Mouse (Mus musculus): ENCODE data around the gene Tanc1. TPM values are rescaled to one million over a fixed set of nuclear protein-coding genes. Genes with fewer than 3 reads are reported as not detected.

Tanc1 gene
- polyA plus RNA-seq, 2 experiments = 1.1 to 1.3 TPM

DNA sequence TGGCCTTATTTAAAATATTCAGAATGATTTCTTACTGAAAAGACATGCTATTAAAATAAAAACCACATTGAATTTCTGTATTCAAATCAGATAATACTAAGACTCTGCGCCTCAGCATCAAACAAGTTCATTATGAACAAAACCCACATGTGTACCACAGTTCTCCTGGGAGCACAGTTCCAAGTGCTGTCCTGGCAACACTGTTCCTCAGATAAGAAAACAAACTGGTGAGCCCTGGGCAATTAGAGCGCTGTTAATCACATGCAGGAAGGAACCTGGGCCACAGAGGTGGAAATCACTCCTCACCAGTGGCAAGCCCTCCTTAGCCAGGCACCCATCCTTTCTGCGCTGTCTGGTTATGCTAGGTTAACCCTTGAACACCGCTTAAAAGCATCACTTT is 265.5 kb downstream of the Tanc1 start:
- TF ChIP-seq CTCF (IDR thresholded peaks at IDR 0.05; ENCODE audit: low read depth) (no peak), EP300 (IDR thresholded peaks at IDR 0.05; ENCODE audit: low read depth) (no peak)

DNA sequence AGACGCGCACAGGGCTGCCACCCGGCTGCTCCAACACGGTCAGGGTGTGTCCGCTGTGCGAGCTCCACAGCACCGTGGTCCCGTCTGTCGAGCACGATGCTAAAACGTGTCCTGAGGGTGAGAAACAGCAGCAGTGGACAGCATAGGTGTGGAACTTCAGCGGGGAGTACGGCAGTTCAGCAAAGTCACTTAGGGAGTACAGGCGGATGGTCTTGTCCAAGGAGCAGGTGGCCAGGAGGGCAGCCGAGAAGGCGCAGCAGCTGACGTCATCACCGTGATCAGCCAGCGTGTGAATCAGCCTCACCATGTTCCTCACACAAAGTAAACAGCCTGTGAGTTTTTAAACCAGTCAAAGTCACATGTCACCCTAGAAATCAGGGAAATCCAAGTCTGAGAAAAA is 266.4 kb downstream of the Tanc1 start:
- TF ChIP-seq EP300 (IDR thresholded peaks at IDR 0.05; ENCODE audit: low read depth) = no peak
- TF ChIP-seq CTCF (IDR thresholded peaks at IDR 0.05; ENCODE audit: low read depth) = no peak
- no peak overlapping the region for H3K9ac ChIP-seq (replicated peaks)
- no peak for DNase-seq (ENCODE audit: low read depth in 3 of 3, low spot score in 3 of 3)
- H3K4me2 ChIP-seq (ENCODE audit: low read depth) = no peak overlapping the region
- H3K4me3 ChIP-seq (ENCODE audit: insufficient read depth in 1 of 2, low read depth in 2 of 2, low read length in 2 of 2) = no peak overlapping the region
- no peaks in the 10 kb centered on the region for H3K27me3 ChIP-seq (ENCODE audit: control insufficient read depth, insufficient read depth, low read length)
- no peaks in the 10 kb centered on the region for H3K36me3 ChIP-seq (replicated peaks; ENCODE audit: control insufficient read depth, insufficient read depth, low read depth)
- H3K9me3 ChIP-seq (ENCODE audit: control insufficient read depth, low read length) = no peaks in the 10 kb centered on the region
- WGBS (ENCODE audit: insufficient replicate concordance) = 83% methylated on average over 19 of the region's 19 CpGs
- no peak overlapping the region for H3K27ac ChIP-seq
- peaks cover 7 to 8% of the 10 kb centered on the region in 2 experiments for H3K4me1 ChIP-seq (replicated peaks; ENCODE audit: control insufficient read depth in 2 of 2, insufficient read depth in 2 of 2, low read length in 1 of 2)
- ATAC-seq (ENCODE audit: insufficient read depth) = no peak

More for the DNA sequence above, 265.5 kb downstream of the Tanc1 start:
- peaks cover 4 to 5% of the 10 kb centered on the region in 2 experiments; a peak in 3 of 4 replicates for H3K4me1 ChIP-seq (replicated peaks; ENCODE audit: control insufficient read depth in 2 of 2, insufficient read depth in 2 of 2, low read length in 1 of 2)
- no peak overlapping the region for H3K4me3 ChIP-seq (ENCODE audit: insufficient read depth in 1 of 2, low read depth in 2 of 2, low read length in 2 of 2)
- ATAC-seq (ENCODE audit: insufficient read depth) = no peak
- H3K36me3 ChIP-seq (replicated peaks; ENCODE audit: control insufficient read depth, insufficient read depth, low read depth) = no peaks in the 10 kb centered on the region
- no peaks in the 10 kb centered on the region for H3K9me3 ChIP-seq (ENCODE audit: control insufficient read depth, low read length)
- H3K4me2 ChIP-seq (ENCODE audit: low read depth) = no peak overlapping the region
- no peaks in the 10 kb centered on the region for H3K27me3 ChIP-seq (ENCODE audit: control insufficient read depth, insufficient read depth, low read length)
- DNase-seq (ENCODE audit: low read depth in 3 of 3, low spot score in 3 of 3) = no peak
- no peak overlapping the region for H3K27ac ChIP-seq
- 66% methylated on average over 4 of the region's 4 CpGs for whole genome bisulfite sequencing (ENCODE audit: insufficient replicate concordance)
- no peak overlapping the region for H3K9ac ChIP-seq (replicated peaks)

DNA sequence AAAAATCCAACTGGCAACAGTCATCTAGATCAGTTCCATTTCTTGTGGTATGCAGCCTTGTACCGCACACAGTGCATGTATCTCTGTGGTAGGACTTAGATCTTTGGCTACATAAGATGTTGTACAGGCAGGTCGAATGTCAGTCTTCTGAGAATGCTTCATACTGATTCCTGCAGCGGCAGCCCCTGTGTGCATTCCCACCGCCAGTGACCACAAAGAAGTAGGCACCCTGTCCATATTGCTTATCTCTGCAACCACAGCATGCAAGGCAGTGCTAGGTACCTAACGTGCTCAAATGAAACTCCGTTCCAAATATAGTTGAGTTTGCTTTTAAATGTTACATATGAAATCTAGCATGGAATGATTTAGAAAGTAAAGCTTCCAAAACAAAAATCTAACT is 269.6 kb downstream of the Tanc1 start:
- 13% methylated on average over 6 of the region's 6 CpGs for WGBS (ENCODE audit: insufficient replicate concordance)
- 0 out of 2 replicates have a peak overlapping the region, but pooled peaks have one; percentile 25 for H3K27ac ChIP-seq
- peak in 1 of 3 experiments; percentile 7 for DNase-seq (ENCODE audit: low read depth in 3 of 3, low spot score in 3 of 3)

DNA sequence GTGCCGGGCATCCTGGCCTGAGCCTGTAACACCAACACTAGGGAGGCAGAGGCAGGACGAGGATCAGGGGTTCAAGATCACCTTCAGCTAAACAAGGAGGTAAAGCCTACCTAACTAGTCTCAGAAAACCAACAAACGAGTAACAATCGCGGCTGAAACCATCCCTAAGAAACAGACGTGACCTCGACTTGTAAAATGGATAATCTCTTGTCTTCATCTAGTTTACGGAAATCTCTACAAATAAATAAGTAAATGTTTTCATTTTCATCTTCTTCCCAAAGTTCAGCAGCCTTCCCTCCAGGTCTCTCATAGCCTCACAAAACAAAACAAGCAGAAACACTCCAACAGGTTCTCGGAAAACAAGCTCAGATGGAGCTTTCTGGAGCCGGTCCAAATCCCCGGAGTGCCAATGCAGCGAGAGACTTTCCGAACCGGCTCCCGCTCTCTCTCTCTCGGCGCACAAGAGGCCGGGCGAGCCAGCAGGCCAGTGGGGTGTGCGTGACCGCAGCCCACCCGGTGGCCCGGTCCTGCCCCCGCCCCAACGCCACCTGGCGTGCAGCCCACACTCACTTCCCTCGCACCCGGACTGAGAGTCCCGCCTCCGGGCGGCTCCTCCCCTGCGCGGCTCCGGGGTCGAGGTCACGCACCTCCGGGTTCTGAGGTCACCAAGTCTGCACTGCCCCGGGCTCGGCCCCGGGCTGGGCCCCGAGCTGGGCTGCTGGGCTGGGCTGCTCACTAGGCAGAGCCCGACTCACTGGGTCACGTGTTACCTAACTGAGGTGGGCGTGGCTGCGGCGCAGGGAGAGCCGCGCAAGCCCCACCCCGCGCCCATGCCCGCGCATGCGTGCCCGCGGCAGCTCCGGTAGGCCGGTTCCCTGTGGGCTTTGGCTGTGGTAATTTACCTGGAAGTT is 270.2 kb downstream of the Tanc1 start, which contains the start of gene Wdsub1:
Gene Wdsub1 (minus strand): TSS at position 761 of the 911 bp plus-strand sequence.
- peak within 1 kb of the TSS; percentile 46 for H3K27ac ChIP-seq
- DNase-seq (ENCODE audit: low read depth in 3 of 3, low spot score in 3 of 3) = peak; percentile 84 to 89 (median 87)
- peak within 1 kb of the TSS; percentile 77 for H3K9ac ChIP-seq (replicated peaks)
- TF ChIP-seq CTCF (IDR thresholded peaks at IDR 0.05; ENCODE audit: low read depth) (peak; percentile 42), EP300 (IDR thresholded peaks at IDR 0.05; ENCODE audit: low read depth) (no peak)
- H3K4me2 ChIP-seq (ENCODE audit: low read depth) = peak within 1 kb of the TSS; percentile 84
- H3K9me3 ChIP-seq (ENCODE audit: control insufficient read depth, low read length) = no peaks in the 10 kb centered on the region
- peak; percentile 94 for ATAC-seq (ENCODE audit: insufficient read depth)
- no peaks in the 10 kb centered on the region for H3K27me3 ChIP-seq (ENCODE audit: control insufficient read depth, insufficient read depth, low read length)
- 1% methylated on average over 57 of the region's 57 CpGs for WGBS (ENCODE audit: insufficient replicate concordance)
- no peaks in the 10 kb centered on the region for H3K36me3 ChIP-seq (replicated peaks; ENCODE audit: control insufficient read depth, insufficient read depth, low read depth)
- peak within 1 kb of the TSS; percentile 70 to 83 for H3K4me3 ChIP-seq (ENCODE audit: insufficient read depth in 1 of 2, low read depth in 2 of 2, low read length in 2 of 2)
- peaks cover 11 to 14% of the 10 kb centered on the region in 2 experiments for H3K4me1 ChIP-seq (replicated peaks; ENCODE audit: control insufficient read depth in 2 of 2, insufficient read depth in 2 of 2, low read length in 1 of 2)

More for the DNA sequence above, 269.6 kb downstream of the Tanc1 start:
- Histone ChIP-seq H3K9ac (replicated peaks) (peak overlapping the region; percentile 77; the same call in 1 of the 2 replicates), H3K9me3 (ENCODE audit: control insufficient read depth, low read length) (no peaks in the 10 kb centered on the region), H3K36me3 (replicated peaks; ENCODE audit: control insufficient read depth, insufficient read depth, low read depth) (no peaks in the 10 kb centered on the region), H3K4me3 (ENCODE audit: insufficient read depth in 1 of 2, low read depth in 2 of 2, low read length in 2 of 2) (peak overlapping the region; percentile 70 to 83; a peak in 3 of 4 replicates), H3K4me2 (ENCODE audit: low read depth) (peak overlapping the region; percentile 84), H3K4me1 (replicated peaks; ENCODE audit: control insufficient read depth in 2 of 2, insufficient read depth in 2 of 2, low read length in 1 of 2) (peaks cover 11 to 14% of the 10 kb centered on the region in 2 experiments), H3K27me3 (ENCODE audit: control insufficient read depth, insufficient read depth, low read length) (no peaks in the 10 kb centered on the region)
- TF ChIP-seq CTCF (IDR thresholded peaks at IDR 0.05; ENCODE audit: low read depth) (no peak), EP300 (IDR thresholded peaks at IDR 0.05; ENCODE audit: low read depth) (no peak)
- no peak for ATAC-seq (ENCODE audit: insufficient read depth)

DNA sequence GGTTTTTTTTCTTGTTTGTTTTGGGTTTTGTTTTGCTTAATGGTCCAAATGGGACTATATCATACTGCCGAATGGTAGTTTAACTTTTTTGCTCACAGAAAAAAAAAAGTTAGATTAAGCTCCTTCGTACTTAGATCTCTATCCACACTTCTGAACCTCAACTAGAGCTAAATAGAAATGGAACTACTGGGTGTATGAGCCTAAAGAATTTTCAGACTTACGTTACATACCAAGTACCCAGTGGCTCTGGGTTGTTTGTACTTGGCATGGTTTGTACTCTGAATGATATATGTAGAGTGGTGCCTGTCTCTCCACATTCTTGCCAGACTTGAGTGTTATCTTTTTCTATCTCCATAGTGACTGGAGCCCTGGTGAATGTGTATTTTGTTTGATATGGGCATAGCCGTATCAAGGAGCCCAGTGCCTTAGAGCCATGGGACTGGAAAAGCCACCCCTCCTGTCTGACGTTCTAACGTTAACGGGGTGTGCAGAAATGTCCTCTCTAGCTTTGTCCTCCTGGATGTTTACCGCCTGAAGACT is 271.0 kb downstream of the Tanc1 start:
- ATAC-seq (ENCODE audit: insufficient read depth) (peak; percentile 70), DNase-seq (ENCODE audit: low read depth in 3 of 3, low spot score in 3 of 3) (peak; percentile 42 to 52 (median 49))
- Histone ChIP-seq H3K4me1 (replicated peaks; ENCODE audit: control insufficient read depth in 2 of 2, insufficient read depth in 2 of 2, low read length in 1 of 2) (peaks cover 11 to 14% of the 10 kb centered on the region in 2 experiments), H3K9ac (replicated peaks) (peak overlapping the region; percentile 33; the same call in 1 of the 2 replicates), H3K27me3 (ENCODE audit: control insufficient read depth, insufficient read depth, low read length) (no peaks in the 10 kb centered on the region), H3K27ac (peak overlapping the region; percentile 24), H3K4me3 (ENCODE audit: insufficient read depth in 1 of 2, low read depth in 2 of 2, low read length in 2 of 2) (peak overlapping the region in 1 of 2 experiments; percentile 83; a peak in 2 of 4 replicates), H3K36me3 (replicated peaks; ENCODE audit: control insufficient read depth, insufficient read depth, low read depth) (no peaks in the 10 kb centered on the region), H3K4me2 (ENCODE audit: low read depth) (peak overlapping the region; percentile 84), H3K9me3 (ENCODE audit: control insufficient read depth, low read length) (no peaks in the 10 kb centered on the region)
- TF ChIP-seq CTCF (IDR thresholded peaks at IDR 0.05; ENCODE audit: low read depth) (no peak), EP300 (IDR thresholded peaks at IDR 0.05; ENCODE audit: low read depth) (peak; percentile 32; the same call in 1 of the 2 replicates)
- WGBS (ENCODE audit: insufficient replicate concordance) = 21% methylated on average over 8 of the region's 8 CpGs
